Mouse (Mus musculus): ENCODE measurements around the gene Dnaja2. TPM values are rescaled to one million over a fixed set of nuclear protein-coding genes. Genes with fewer than 3 reads are reported as not detected.

The Dnaja2 gene
- polyA plus RNA-seq, 1 experiment from 2014 or later = 130 TPM

DNA sequence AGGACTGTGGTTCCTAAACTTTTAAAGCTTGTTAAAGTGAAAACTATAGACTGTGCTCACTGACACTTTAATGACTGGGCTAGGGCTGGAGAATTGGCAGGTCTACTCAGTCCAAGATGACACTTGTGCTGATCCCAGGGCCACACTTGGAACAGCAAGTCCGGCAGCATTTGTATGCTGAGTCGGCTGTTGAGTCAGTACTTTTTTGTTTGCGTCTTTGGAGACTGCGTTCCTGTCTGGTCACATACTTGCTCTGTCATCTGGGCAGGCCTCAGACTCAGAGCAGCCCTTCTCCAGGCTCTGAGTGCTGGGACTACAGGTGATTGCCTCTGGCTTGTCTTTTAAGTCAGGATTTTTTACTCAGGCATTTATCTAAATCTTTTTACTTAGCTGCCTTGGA lies 41.9 kb downstream of the Dnaja2 start:
- Histone ChIP-seq H3K4me1 (ENCODE audit: control insufficient read depth in 2 of 2, insufficient read depth in 2 of 2, low read length in 2 of 2) (no peaks in the 10 kb centered on the region), H3K36me3 (ENCODE audit: control insufficient read depth, insufficient read depth, low read length) (0 out of 2 replicates have a peak, but pooled peaks cover 6% of the 10 kb centered on the region), H3K27me3 (ENCODE audit: control insufficient read depth, insufficient read depth, low read length) (no peaks in the 10 kb centered on the region), H3K9me3 (ENCODE audit: control insufficient read depth, low read length) (no peaks in the 10 kb centered on the region), H3K4me2 (ENCODE audit: low read length) (no peak overlapping the region), H3K9ac (ENCODE audit: low read length) (no peak overlapping the region), H3K4me3 (ENCODE audit: control insufficient read depth in 1 of 2, insufficient read depth in 1 of 2, low read depth in 1 of 2, low read length in 2 of 2) (no peak overlapping the region), H3K27ac (replicated peaks in 1 of 2; ENCODE audit: control insufficient read depth in 1 of 2, insufficient read depth in 1 of 2, low read depth in 2 of 2, low read length in 2 of 2) (no peak overlapping the region)
- no peak for ATAC-seq (ENCODE audit: insufficient number of reproducible peaks, insufficient read depth, low FRiP score, low read depth)
- WGBS = 87% methylated on average over 4 of the region's 4 CpGs

DNA sequence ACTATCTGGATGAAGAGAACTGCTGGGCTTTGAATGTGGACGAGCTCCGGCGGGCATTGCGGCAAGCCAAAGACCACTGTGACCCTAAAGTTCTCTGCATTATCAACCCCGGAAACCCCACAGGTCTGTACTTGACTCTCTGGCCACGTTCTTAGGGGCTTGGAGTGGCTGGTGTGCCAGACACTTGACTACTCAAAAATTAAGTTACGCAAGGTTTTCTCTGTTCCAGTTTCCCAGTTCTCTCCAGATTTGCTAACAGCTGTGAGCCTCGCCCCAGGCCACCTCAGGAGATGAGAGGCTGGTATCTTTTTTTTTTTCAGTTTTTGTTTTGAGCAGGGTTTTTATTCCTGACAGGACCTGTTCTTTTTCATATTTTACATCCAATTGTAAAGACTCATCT lies 42.9 kb downstream of the Dnaja2 start:
- H3K36me3 ChIP-seq (ENCODE audit: control insufficient read depth, insufficient read depth, low read length) = 0 out of 2 replicates have a peak, but pooled peaks cover 6% of the 10 kb centered on the region
- H3K27ac ChIP-seq (replicated peaks in 1 of 2; ENCODE audit: control insufficient read depth in 1 of 2, insufficient read depth in 1 of 2, low read depth in 2 of 2, low read length in 2 of 2) = no peak overlapping the region
- H3K9me3 ChIP-seq (ENCODE audit: control insufficient read depth, low read length) = no peaks in the 10 kb centered on the region
- H3K4me2 ChIP-seq (ENCODE audit: low read length) = no peak overlapping the region
- H3K27me3 ChIP-seq (ENCODE audit: control insufficient read depth, insufficient read depth, low read length) = no peaks in the 10 kb centered on the region
- H3K4me3 ChIP-seq (ENCODE audit: control insufficient read depth in 1 of 2, insufficient read depth in 1 of 2, low read depth in 1 of 2, low read length in 2 of 2) = no peak overlapping the region
- no peaks in the 10 kb centered on the region for H3K4me1 ChIP-seq (ENCODE audit: control insufficient read depth in 2 of 2, insufficient read depth in 2 of 2, low read length in 2 of 2)
- 88% methylated on average over 8 of the region's 8 CpGs for WGBS
- H3K9ac ChIP-seq (ENCODE audit: low read length) = no peak overlapping the region
- no peak for ATAC-seq (ENCODE audit: insufficient number of reproducible peaks, insufficient read depth, low FRiP score, low read depth)

DNA sequence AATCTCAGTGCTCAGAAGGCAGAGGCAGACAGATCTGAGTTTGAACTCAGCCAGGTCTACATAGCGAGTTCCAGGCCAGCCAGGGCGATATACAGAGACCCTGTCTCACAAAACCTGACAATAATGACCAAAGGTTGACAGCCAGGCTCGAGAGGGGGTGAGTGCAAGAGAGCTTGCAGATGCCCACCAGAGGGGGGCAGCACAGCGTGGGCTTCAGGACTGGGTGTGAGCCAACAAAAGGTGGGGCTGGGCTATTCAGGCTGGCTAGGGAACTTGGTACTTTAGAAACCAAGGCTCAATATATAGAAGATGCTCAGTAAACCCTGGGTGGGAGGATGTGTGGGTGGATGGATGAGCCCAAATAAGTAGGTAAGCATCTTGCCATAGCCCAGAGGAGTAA lies 46.5 kb downstream of the Dnaja2 start:
- Histone ChIP-seq H3K9me3 (ENCODE audit: control insufficient read depth, low read length) (no peaks in the 10 kb centered on the region), H3K4me1 (ENCODE audit: control insufficient read depth in 2 of 2, insufficient read depth in 2 of 2, low read length in 2 of 2) (no peaks in the 10 kb centered on the region), H3K4me3 (ENCODE audit: control insufficient read depth in 1 of 2, insufficient read depth in 1 of 2, low read depth in 1 of 2, low read length in 2 of 2) (no peak overlapping the region), H3K27ac (replicated peaks in 1 of 2; ENCODE audit: control insufficient read depth in 1 of 2, insufficient read depth in 1 of 2, low read depth in 2 of 2, low read length in 2 of 2) (no peak overlapping the region), H3K9ac (ENCODE audit: low read length) (no peak overlapping the region), H3K4me2 (ENCODE audit: low read length) (no peak overlapping the region), H3K36me3 (ENCODE audit: control insufficient read depth, insufficient read depth, low read length) (0 out of 2 replicates have a peak, but pooled peaks cover 6% of the 10 kb centered on the region), H3K27me3 (ENCODE audit: control insufficient read depth, insufficient read depth, low read length) (no peaks in the 10 kb centered on the region)
- whole genome bisulfite sequencing = 73% methylated on average over 4 of the region's 4 CpGs
- ATAC-seq (ENCODE audit: insufficient number of reproducible peaks, insufficient read depth, low FRiP score, low read depth) = no peak

DNA sequence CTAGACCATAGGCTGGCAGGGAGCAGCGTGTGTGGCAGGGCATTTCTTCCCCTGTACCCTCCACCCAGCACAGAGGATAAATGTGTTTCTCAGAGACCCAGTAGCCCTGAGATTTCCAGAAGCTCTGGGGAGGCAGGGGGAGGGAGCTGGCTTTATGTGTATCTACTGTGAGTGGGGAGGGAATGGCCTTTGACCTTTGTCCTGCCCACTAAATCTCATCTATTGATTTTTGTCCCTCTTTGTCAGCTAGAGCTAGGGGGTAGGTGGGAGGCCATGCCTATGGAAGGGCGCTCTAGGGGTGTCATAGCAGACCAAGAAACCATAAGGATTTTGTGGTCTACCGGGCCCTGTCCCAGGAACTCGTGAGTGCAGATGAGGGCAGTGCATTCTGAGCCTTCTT lies 48.5 kb downstream of the Dnaja2 start:
- H3K9ac ChIP-seq (ENCODE audit: low read length) = no peak overlapping the region
- no peak overlapping the region for H3K4me3 ChIP-seq (ENCODE audit: control insufficient read depth in 1 of 2, insufficient read depth in 1 of 2, low read depth in 1 of 2, low read length in 2 of 2)
- no peak overlapping the region for H3K27ac ChIP-seq (replicated peaks in 1 of 2; ENCODE audit: control insufficient read depth in 1 of 2, insufficient read depth in 1 of 2, low read depth in 2 of 2, low read length in 2 of 2)
- no peak for ATAC-seq (ENCODE audit: insufficient number of reproducible peaks, insufficient read depth, low FRiP score, low read depth)
- 0 out of 4 replicates have a peak, but pooled peaks cover 0 to under 1% of the 10 kb centered on the region in 2 experiments for H3K4me1 ChIP-seq (ENCODE audit: control insufficient read depth in 2 of 2, insufficient read depth in 2 of 2, low read length in 2 of 2)
- 0 out of 2 replicates have a peak, but pooled peaks cover 6% of the 10 kb centered on the region for H3K36me3 ChIP-seq (ENCODE audit: control insufficient read depth, insufficient read depth, low read length)
- H3K27me3 ChIP-seq (ENCODE audit: control insufficient read depth, insufficient read depth, low read length) = no peaks in the 10 kb centered on the region
- H3K9me3 ChIP-seq (ENCODE audit: control insufficient read depth, low read length) = no peaks in the 10 kb centered on the region
- WGBS = 84% methylated on average over 4 of the region's 4 CpGs
- H3K4me2 ChIP-seq (ENCODE audit: low read length) = no peak overlapping the region

DNA sequence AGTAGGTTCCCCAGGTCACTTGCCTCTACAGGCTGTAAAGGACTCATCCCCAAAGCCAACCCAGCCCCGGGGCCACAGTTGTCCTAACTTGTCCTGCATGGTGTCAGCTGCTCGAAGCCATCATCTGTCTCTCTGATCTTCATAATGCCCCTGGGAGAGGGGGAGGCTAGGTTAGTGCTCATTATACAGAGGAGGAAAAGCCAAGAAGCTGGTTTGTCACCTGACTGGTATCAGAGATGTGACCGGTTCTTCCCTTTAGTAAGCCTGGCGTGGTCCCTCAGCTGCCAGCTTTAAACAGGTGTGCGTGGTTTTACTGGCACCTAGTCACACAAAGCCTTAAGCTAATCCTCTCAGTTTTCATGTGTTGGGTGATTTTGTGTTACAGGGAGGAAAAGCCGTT lies 50.4 kb downstream of the Dnaja2 start:
- no peak overlapping the region for H3K9ac ChIP-seq (ENCODE audit: low read length)
- H3K4me2 ChIP-seq (ENCODE audit: low read length) = no peak overlapping the region
- no peak overlapping the region for H3K27ac ChIP-seq (replicated peaks in 1 of 2; ENCODE audit: control insufficient read depth in 1 of 2, insufficient read depth in 1 of 2, low read depth in 2 of 2, low read length in 2 of 2)
- H3K4me3 ChIP-seq (ENCODE audit: control insufficient read depth in 1 of 2, insufficient read depth in 1 of 2, low read depth in 1 of 2, low read length in 2 of 2) = no peak overlapping the region
- WGBS = 86% methylated on average over 6 of the region's 6 CpGs
- H3K36me3 ChIP-seq (ENCODE audit: control insufficient read depth, insufficient read depth, low read length) = 0 out of 2 replicates have a peak, but pooled peaks cover 6% of the 10 kb centered on the region
- H3K27me3 ChIP-seq (ENCODE audit: control insufficient read depth, insufficient read depth, low read length) = no peaks in the 10 kb centered on the region
- peaks cover 3 to 5% of the 10 kb centered on the region in 2 experiments; a peak in 2 of 4 replicates for H3K4me1 ChIP-seq (ENCODE audit: control insufficient read depth in 2 of 2, insufficient read depth in 2 of 2, low read length in 2 of 2)
- no peaks in the 10 kb centered on the region for H3K9me3 ChIP-seq (ENCODE audit: control insufficient read depth, low read length)
- ATAC-seq (ENCODE audit: insufficient number of reproducible peaks, insufficient read depth, low FRiP score, low read depth) = no peak

DNA sequence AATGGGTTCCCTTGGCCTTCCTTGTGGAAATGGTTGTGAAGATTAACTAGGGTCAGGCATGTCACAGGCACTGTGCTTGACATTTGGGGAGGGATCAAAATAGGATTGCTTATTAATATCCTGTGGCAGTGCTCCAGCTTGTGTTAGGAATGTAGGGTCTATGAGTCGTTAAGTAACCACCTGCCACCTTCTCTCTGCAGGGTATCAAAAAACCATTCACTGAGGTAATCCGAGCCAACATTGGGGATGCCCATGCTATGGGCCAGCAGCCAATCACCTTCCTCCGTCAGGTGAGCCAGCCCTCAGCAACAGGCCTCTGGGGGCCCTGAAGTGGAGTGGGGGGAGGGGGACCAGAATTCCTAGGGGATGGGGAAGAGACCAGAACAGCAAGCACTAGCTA lies 52.1 kb downstream of the Dnaja2 start:
- Histone ChIP-seq H3K9me3 (ENCODE audit: control insufficient read depth, low read length) (no peaks in the 10 kb centered on the region), H3K27me3 (ENCODE audit: control insufficient read depth, insufficient read depth, low read length) (no peaks in the 10 kb centered on the region), H3K9ac (ENCODE audit: low read length) (no peak overlapping the region), H3K4me2 (ENCODE audit: low read length) (no peak overlapping the region), H3K27ac (replicated peaks in 1 of 2; ENCODE audit: control insufficient read depth in 1 of 2, insufficient read depth in 1 of 2, low read depth in 2 of 2, low read length in 2 of 2) (no peak overlapping the region), H3K4me1 (ENCODE audit: control insufficient read depth in 2 of 2, insufficient read depth in 2 of 2, low read length in 2 of 2) (peaks cover 3 to 5% of the 10 kb centered on the region in 2 experiments; a peak in 2 of 4 replicates), H3K4me3 (ENCODE audit: control insufficient read depth in 1 of 2, insufficient read depth in 1 of 2, low read depth in 1 of 2, low read length in 2 of 2) (no peak overlapping the region), H3K36me3 (ENCODE audit: control insufficient read depth, insufficient read depth, low read length) (no peaks in the 10 kb centered on the region)
- 66% methylated on average over 3 of the region's 3 CpGs for WGBS
- no peak for ATAC-seq (ENCODE audit: insufficient number of reproducible peaks, insufficient read depth, low FRiP score, low read depth)

DNA sequence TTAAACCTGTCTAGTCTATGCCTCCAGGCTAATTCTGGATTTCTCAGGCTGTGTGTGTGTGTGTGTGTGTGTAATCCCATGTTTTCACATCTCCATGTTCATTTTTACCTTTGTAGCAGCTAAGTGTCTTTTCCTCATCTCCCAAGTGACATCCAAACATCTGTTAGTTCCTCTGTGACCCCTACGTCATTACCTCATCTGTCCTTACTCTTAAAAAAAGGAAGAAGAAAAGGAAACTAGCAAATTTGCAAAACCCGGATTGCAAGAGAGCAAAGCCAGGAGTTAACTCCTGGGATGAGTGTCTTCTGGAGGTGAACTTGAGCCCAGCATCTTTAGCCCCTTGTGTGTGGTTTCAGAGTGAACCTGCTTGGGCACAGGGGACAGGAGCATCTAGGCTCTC lies 52.8 kb downstream of the Dnaja2 start:
- no peaks in the 10 kb centered on the region for H3K36me3 ChIP-seq (ENCODE audit: control insufficient read depth, insufficient read depth, low read length)
- H3K9me3 ChIP-seq (ENCODE audit: control insufficient read depth, low read length) = no peaks in the 10 kb centered on the region
- peaks cover 3 to 5% of the 10 kb centered on the region in 2 experiments; a peak in 2 of 4 replicates for H3K4me1 ChIP-seq (ENCODE audit: control insufficient read depth in 2 of 2, insufficient read depth in 2 of 2, low read length in 2 of 2)
- H3K27me3 ChIP-seq (ENCODE audit: control insufficient read depth, insufficient read depth, low read length) = no peaks in the 10 kb centered on the region
- 84% methylated on average over 2 of the region's 2 CpGs for WGBS
- no peak overlapping the region for H3K4me2 ChIP-seq (ENCODE audit: low read length)
- no peak overlapping the region for H3K27ac ChIP-seq (replicated peaks in 1 of 2; ENCODE audit: control insufficient read depth in 1 of 2, insufficient read depth in 1 of 2, low read depth in 2 of 2, low read length in 2 of 2)
- no peak overlapping the region for H3K4me3 ChIP-seq (ENCODE audit: control insufficient read depth in 1 of 2, insufficient read depth in 1 of 2, low read depth in 1 of 2, low read length in 2 of 2)
- ATAC-seq (ENCODE audit: insufficient number of reproducible peaks, insufficient read depth, low FRiP score, low read depth) = no peak
- H3K9ac ChIP-seq (ENCODE audit: low read length) = no peak overlapping the region
